Mouse (Mus musculus) liver, embryonic 11.5 days (tissue): Measurements from ENCODE around the gene Gm10638. TPM values are rescaled to one million over a fixed set of nuclear protein-coding genes. Genes with fewer than 3 reads are reported as not detected.
A peak's percentile ranks its signal among the peaks of the same experiment; 100 is the strongest.

Experiments used
- ATAC-seq: fragments of 200-750 bp; cut with Nextera tagmentation; replicated peaks from 2 replicates; pipeline ENCODE4 v1.8.0; 2017; ENCODE audit warnings: moderate number of reproducible peaks, mild to moderate bottlenecking, moderate TSS enrichment, moderate library complexity; ENCODE audit not compliant: low FRiP score
- DNase-seq: peaks from one replicate; pipeline ENCODE4 v3.0.0-alpha.2; 2017; ENCODE audit warnings: low spot score
- H3K27ac ChIP-seq: fragments of 300-500 bp; sonication (generic); 2 replicates; pipeline ENCODE4 v1.5.1; 2014; ENCODE audit warnings: mild to moderate bottlenecking, low read depth, low read length, control low read depth
- H3K27me3 ChIP-seq: fragments of 300-500 bp; sonication (generic); replicated peaks from 2 replicates; pipeline ENCODE4 v1.6.1; 2014; ENCODE audit warnings: low read length, mixed read lengths; ENCODE audit not compliant: control insufficient read depth, insufficient read depth
- H3K36me3 ChIP-seq: fragments of 300-500 bp; sonication (generic); 2 replicates; pipeline ENCODE4 v1.6.1; 2014; ENCODE audit warnings: mild to moderate bottlenecking, low read length, moderate library complexity, mixed read lengths; ENCODE audit not compliant: control insufficient read depth, insufficient read depth
- H3K4me1 ChIP-seq: fragments of 300-500 bp; sonication (generic); replicated peaks from 2 replicates; pipeline ENCODE4 v1.6.1; 2014; ENCODE audit warnings: low read length, mixed read lengths; ENCODE audit not compliant: control insufficient read depth, insufficient read depth
- H3K4me2 ChIP-seq: fragments of 300-500 bp; sonication (generic); 2 replicates; pipeline ENCODE4 v1.6.1; 2014; ENCODE audit warnings: mild to moderate bottlenecking, control low read depth, moderate library complexity
- H3K4me3 ChIP-seq: fragments of 300-500 bp; sonication (generic); 2 replicates; pipeline ENCODE4 v1.5.1; 2014; ENCODE audit warnings: low read depth, low read length, control low read depth
- H3K9ac ChIP-seq: fragments of 300-500 bp; sonication (generic); 2 replicates; pipeline ENCODE4 v1.6.1; 2014; ENCODE audit warnings: low read depth, low read length, control low read depth
- H3K9me3 ChIP-seq: fragments of 300-500 bp; sonication (generic); 2 replicates; pipeline ENCODE4 v1.6.1; 2016; ENCODE audit warnings: low read length, inconsistent platforms, mixed read lengths; ENCODE audit not compliant: control insufficient read depth
- WGBS: fragments of 180-500 bp; shearing (Covaris S2); extraction: QIAGEN DNeasy Blood & Tissue Kit; methylation state at CpG from one replicate; pipeline ENCODE4 v1.1.7; 2014; 5-methylcytosine and 5-hydroxymethylcytosine counted together
- polyA plus RNA-seq: library from polyadenylated mRNA; unstranded; fragments of >200 nt; fragmentation: Nextera tagmentation; extraction: Ambion mirVana; gene quantifications from 2 replicates; pipeline ENCODE4 v1.2.1, GENCODE M21; 2014

The Gm10638 gene
- polyA plus RNA-seq, 1 experiment from 2014 or later: 1.1 TPM

DNA sequence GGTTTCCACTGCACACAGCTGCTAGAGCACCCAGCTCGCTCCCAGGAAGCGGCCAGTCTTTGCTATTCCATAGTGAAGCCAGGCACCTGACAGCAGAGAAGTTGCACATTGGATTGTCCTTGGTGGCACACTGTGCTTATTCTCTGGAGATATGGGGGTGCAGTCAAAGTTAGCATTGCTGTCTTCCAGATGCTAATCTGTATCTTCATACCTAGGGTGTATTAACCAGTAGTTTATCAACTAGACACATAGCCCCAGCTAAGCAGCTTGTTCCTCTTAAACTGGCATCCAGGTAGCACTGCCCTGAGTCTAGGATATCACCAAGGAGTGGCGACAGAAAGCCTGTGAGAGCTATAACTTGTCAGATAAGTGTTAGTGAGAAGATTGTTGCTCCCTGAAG lies 32.9 kb upstream of the Gm10638 start:
- DNase-seq: no peak
- WGBS: 72% methylated on average over 3 of the region's 3 CpGs
- Histone ChIP-seq H3K27me3 (no peaks in the 10 kb centered on the region), H3K4me2 (no peak overlapping the region), H3K9ac (no peak overlapping the region), H3K36me3 (peaks cover 2% of the 10 kb centered on the region; the same call in 1 of the 2 replicates), H3K27ac (peak overlapping the region; percentile 33; the same call in 1 of the 2 replicates), H3K4me1 (peaks cover 16% of the 10 kb centered on the region), H3K9me3 (no peaks in the 10 kb centered on the region), H3K4me3 (no peak overlapping the region)
- peak; percentile 70 for ATAC-seq

DNA sequence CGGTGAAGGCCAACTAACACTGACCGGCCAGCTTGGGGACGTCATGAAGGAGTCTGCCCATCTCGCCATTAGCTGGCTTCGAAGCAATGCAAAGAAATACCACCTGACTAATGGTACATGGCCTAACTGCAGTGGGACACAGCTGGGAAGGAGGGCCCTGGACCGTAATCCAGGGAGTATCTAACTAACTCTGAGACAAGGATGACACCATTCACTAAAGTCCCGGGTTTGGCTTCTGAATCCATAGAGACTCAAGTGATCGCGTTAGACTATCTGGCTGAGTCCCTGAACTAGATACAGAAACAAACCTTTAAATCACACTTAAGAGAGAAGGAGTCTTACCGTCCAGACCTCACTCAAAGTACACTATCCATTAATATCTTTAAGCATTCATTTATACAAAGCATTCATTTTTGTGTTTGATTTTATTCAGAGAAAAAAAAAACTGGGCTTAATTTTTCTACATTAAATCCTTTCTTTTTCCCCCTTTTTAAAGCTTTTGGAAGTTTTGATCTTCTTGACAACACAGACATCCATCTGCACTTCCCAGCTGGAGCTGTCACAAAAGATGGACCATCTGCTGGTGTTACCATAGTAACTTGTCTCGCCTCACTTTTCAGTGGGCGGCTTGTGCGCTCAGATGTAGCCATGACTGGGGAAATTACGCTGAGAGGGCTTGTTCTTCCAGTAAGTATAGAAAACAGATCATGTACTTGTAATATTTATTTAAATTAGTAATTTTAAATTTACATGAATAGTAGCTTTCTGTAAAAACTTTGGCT lies 31.9 kb upstream of the Gm10638 start:
- H3K36me3 ChIP-seq: peaks cover 8% of the 10 kb centered on the region

DNA sequence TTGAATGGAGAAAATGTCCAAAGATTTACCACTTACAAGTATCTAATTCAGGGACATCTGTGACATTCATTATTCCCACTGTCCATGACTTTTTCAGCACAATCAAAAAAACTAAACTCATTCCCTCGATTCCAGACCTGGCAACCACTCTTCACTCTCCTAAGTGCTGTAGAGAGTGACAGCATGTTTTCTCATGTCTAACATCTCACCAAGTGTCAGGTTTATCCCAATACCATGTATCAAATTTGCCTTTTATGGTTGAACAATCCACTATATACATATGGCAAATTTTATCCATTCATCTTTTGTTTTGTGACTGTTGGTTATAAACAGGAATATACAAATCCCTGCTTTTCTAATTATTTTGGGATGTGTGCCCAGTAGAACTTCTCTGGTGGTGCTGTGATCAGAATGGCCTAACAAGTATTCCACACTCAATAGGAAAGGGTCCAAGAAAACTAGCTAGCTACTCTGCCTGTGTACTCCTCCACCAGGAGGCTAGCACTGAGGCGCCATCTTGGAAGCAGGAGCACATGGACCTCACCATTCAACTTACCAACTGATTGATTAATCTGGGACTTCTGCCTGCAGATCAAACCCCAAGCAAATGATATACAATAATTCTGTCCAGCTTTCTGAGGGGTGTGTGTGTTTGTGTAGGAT lies 27.0 kb upstream of the Gm10638 start:
- DNase-seq (no peak), ATAC-seq (no peak)
- no peak overlapping the region for H3K9ac ChIP-seq
- 0 out of 2 replicates have a peak, but pooled peaks cover 2% of the 10 kb centered on the region for H3K4me1 ChIP-seq
- H3K4me3 ChIP-seq: no peak overlapping the region
- no peak overlapping the region for H3K4me2 ChIP-seq
- H3K27me3 ChIP-seq: no peaks in the 10 kb centered on the region
- WGBS: 85% methylated on average over 2 of the region's 2 CpGs
- no peak overlapping the region for H3K27ac ChIP-seq
- peaks cover 16% of the 10 kb centered on the region for H3K36me3 ChIP-seq
- no peaks in the 10 kb centered on the region for H3K9me3 ChIP-seq

More for the DNA sequence above, 31.9 kb upstream of the Gm10638 start:
- Histone ChIP-seq H3K27ac (no peak overlapping the region), H3K4me3 (no peak overlapping the region), H3K27me3 (no peaks in the 10 kb centered on the region), H3K4me2 (no peak overlapping the region), H3K9ac (no peak overlapping the region), H3K4me1 (peaks cover 11% of the 10 kb centered on the region), H3K9me3 (no peaks in the 10 kb centered on the region)
- ATAC-seq: no peak
- no peak for DNase-seq
- WGBS: 85% methylated on average over 14 of the region's 14 CpGs

DNA sequence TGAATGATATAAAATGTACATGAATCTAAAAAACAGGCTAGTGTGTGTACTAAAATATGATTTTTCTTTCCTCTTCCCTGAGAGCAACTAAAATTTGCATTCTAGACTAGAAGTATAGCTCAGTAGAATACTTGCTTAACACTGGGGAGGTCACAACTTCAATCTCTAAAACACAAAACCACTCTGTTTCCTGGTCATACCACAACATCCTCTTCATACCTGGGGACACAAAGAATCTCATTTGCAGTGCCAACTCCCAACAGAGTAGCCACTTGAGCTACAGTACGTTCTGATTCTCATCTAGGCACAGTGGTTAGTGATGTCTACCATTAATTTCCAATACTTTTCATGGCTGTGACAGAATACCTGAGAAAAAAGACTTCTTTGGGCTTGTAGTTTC lies 26.1 kb upstream of the Gm10638 start:
- no peak for DNase-seq
- Histone ChIP-seq H3K4me2 (no peak overlapping the region), H3K27ac (no peak overlapping the region), H3K9ac (no peak overlapping the region), H3K27me3 (no peaks in the 10 kb centered on the region), H3K36me3 (peaks cover 16% of the 10 kb centered on the region), H3K9me3 (no peaks in the 10 kb centered on the region), H3K4me1 (0 out of 2 replicates have a peak, but pooled peaks cover 2% of the 10 kb centered on the region), H3K4me3 (no peak overlapping the region)
- no peak for ATAC-seq
- WGBS: 76% methylated on average over 1 of the region's 1 CpGs

DNA sequence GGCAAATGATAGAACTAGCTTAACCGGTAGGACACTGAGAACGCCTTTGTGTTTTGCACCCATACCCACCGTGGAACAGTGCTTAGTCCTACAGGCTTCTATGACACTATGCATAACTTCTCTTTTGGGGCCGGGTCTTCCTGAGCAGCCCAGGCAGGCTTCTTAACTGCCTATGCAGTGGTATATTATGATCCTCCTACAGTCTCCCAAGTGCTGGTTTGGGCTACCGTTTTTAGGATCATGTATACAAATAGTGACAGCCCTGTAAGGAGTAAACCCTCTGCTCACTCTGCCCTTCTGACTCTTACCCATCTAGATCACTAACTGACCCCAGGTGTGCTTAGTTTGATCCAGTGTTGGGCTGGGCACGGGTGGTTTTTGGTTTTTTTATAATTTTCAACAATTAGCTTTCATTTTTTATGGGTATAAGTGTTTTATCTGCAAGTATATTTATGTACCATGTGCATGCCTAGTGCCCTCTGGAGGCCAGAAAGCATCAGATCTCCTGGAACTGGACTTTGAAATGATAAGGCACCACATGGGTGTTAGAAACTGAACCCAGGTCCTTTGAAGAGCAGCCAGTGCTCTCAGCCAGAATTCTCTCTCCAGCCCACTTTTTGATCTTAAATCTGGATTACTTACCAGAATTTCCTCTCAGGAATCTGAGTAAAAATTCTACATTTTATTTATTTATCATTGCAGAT lies 24.6 kb upstream of the Gm10638 start:
- no peak overlapping the region for H3K4me3 ChIP-seq
- H3K9ac ChIP-seq: no peak overlapping the region
- ATAC-seq (0 out of 2 replicates have a peak, but pooled peaks have one; percentile 51), DNase-seq (no peak)
- H3K4me1 ChIP-seq: 0 out of 2 replicates have a peak, but pooled peaks cover 2% of the 10 kb centered on the region
- peaks cover 16% of the 10 kb centered on the region for H3K36me3 ChIP-seq
- no peak overlapping the region for H3K4me2 ChIP-seq
- H3K9me3 ChIP-seq: no peaks in the 10 kb centered on the region
- WGBS: 90% methylated on average over 6 of the region's 6 CpGs
- no peak overlapping the region for H3K27ac ChIP-seq
- H3K27me3 ChIP-seq: no peaks in the 10 kb centered on the region

DNA sequence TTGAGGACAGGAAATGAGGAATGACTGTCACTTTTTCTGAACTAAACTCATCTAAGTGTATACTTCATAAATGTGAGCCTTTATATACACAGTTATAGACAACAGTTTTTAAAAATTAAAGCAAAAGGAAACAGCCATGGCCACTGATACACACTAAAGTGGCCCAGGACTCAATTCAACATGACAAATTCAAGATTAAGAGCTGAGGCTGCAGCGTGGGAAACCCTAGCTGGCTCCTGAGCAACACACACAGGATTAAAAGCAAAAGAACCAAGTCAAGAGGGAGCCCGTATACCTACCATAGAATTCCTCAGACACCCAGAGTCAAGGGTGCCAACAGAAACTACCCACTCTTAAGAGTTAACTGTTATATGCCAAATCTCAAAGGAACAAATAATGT lies 24.0 kb upstream of the Gm10638 start:
- H3K9ac ChIP-seq: no peak overlapping the region
- ATAC-seq: no peak
- H3K4me2 ChIP-seq: no peak overlapping the region
- WGBS: 83% methylated on average over 2 of the region's 2 CpGs
- H3K4me1 ChIP-seq: 0 out of 2 replicates have a peak, but pooled peaks cover 2% of the 10 kb centered on the region
- H3K4me3 ChIP-seq: no peak overlapping the region
- no peaks in the 10 kb centered on the region for H3K27me3 ChIP-seq
- no peaks in the 10 kb centered on the region for H3K9me3 ChIP-seq
- H3K36me3 ChIP-seq: peaks cover 14% of the 10 kb centered on the region
- no peak overlapping the region for H3K27ac ChIP-seq
- DNase-seq: no peak

DNA sequence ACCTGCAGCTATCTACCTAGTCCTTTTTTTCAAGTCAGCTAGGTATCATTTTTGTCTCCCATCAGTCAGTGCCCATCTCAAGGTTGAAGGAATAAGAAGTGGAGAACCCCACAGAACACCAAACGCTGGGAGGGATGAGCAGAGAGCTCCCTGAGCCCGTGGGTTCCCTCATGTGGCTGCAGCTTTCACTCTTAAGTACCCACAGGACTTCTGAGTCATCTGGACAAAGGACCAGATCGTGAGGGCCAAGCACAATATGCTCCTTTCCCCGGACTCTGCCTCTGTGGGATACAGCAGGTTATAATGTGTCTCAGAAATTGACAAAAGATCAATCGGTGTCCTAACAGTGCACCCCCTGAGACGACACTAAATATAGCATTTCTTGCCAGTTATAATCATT lies 18.5 kb upstream of the Gm10638 start:
- no peaks in the 10 kb centered on the region for H3K27me3 ChIP-seq
- 79% methylated on average over 6 of the region's 6 CpGs for WGBS
- no peak overlapping the region for H3K4me3 ChIP-seq
- H3K36me3 ChIP-seq: no peaks in the 10 kb centered on the region
- DNase-seq (no peak), ATAC-seq (no peak)
- no peaks in the 10 kb centered on the region for H3K9me3 ChIP-seq
- no peak overlapping the region for H3K9ac ChIP-seq
- H3K4me1 ChIP-seq: peaks cover 19% of the 10 kb centered on the region
- H3K4me2 ChIP-seq: peak overlapping the region; percentile 20; the same call in 1 of the 2 replicates
- H3K27ac ChIP-seq: no peak overlapping the region

DNA sequence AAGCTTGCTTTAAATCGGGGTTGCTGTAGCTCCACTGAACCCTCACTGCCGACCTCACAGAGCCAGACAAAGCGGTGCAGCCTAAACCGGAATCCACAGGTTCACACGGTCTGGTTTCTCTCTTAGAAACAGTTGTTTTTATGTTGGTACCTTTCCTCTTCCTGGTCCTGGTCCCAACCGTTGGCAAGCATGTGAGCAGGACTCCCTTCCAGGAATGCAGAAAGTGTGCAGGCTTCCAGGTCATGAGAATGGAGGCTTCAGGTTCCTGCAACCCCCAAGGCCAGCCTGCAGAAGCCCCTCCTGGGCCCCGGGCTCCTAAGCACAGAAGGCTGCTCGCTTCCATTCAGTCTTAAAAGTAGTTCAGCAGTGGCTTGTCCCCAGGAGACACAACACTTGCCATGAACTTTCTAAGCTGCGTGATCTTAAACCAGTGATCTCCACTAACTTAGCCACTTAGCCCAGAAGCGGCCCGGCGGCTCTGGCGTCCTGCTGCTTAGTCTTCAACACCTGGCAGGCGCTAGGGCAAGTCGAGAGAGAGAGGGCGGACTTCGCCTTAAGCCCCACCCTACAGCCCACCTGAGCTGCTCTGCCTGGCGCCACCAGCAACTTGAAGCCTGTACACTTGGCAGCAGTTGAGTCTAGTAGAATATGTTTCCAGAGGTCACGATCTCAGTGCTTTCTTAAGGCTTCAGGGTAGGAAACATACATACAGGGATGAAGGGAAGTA lies 17.1 kb upstream of the Gm10638 start:
- no peak overlapping the region for H3K27ac ChIP-seq
- no peak overlapping the region for H3K4me3 ChIP-seq
- H3K4me1 ChIP-seq: peaks cover 19% of the 10 kb centered on the region
- H3K9ac ChIP-seq: no peak overlapping the region
- H3K27me3 ChIP-seq: no peaks in the 10 kb centered on the region
- no peaks in the 10 kb centered on the region for H3K9me3 ChIP-seq
- H3K36me3 ChIP-seq: no peaks in the 10 kb centered on the region
- no peak overlapping the region for H3K4me2 ChIP-seq
- ATAC-seq (no peak), DNase-seq (no peak)
- WGBS: 67% methylated on average over 19 of the region's 19 CpGs
